Mouse (Mus musculus) forebrain, embryonic 12.5 days (tissue): ENCODE data around the gene Hinfp. TPM values are rescaled to one million over a fixed set of nuclear protein-coding genes. Genes with fewer than 3 reads are reported as not detected.
A peak's percentile ranks its signal among the peaks of the same experiment; 100 is the strongest.

Experiments used
- ATAC-seq: fragments of 200-750 bp; cut with Nextera tagmentation; 2 replicates; pipeline ENCODE4 v1.8.0; 2017; ENCODE audit warnings: moderate TSS enrichment; ENCODE audit not compliant: low FRiP score
- H3K27ac ChIP-seq: fragments of 300-500 bp; sonication (generic); 2 replicates; pipeline ENCODE4 v1.5.1; 2016; ENCODE audit warnings: mild to moderate bottlenecking
- H3K27me3 ChIP-seq: fragments of 300-500 bp; sonication (generic); 2 replicates; pipeline ENCODE4 v1.6.1; 2016; ENCODE audit warnings: mild to moderate bottlenecking
- H3K36me3 ChIP-seq: fragments of 300-500 bp; sonication (generic); replicated peaks from 2 replicates; pipeline ENCODE4 v1.6.1; 2016; ENCODE audit warnings: mild to moderate bottlenecking
- H3K4me1 ChIP-seq: fragments of 300-500 bp; sonication (generic); 2 replicates; pipeline ENCODE4 v1.6.1; 2016
- H3K4me2 ChIP-seq: fragments of 300-500 bp; sonication (generic); 2 replicates; pipeline ENCODE4 v1.6.1; 2016; ENCODE audit warnings: mild to moderate bottlenecking, moderate library complexity
- H3K4me3 ChIP-seq: fragments of 300-500 bp; sonication (generic); replicated peaks from 2 replicates; pipeline ENCODE4 v1.5.1; 2016; ENCODE audit warnings: mild to moderate bottlenecking
- H3K9ac ChIP-seq: fragments of 300-500 bp; sonication (generic); 2 replicates; pipeline ENCODE4 v1.6.1; 2016; ENCODE audit warnings: mild to moderate bottlenecking
- H3K9me3 ChIP-seq: fragments of 300-500 bp; sonication (generic); 2 replicates; pipeline ENCODE4 v1.6.1; 2016
- WGBS: fragments of 180-500 bp; shearing (Covaris S2); methylation state at CpG from one replicate; pipeline ENCODE4 v1.1.7; 2016; 5-methylcytosine and 5-hydroxymethylcytosine counted together
- polyA plus RNA-seq: library from polyadenylated mRNA; unstranded; fragments of >200 nt; fragmentation: Nextera tagmentation; extraction: Ambion mirVana; gene quantifications from 2 replicates; pipeline ENCODE4 v1.2.1, GENCODE M21; 2016

The Hinfp gene
- polyA plus RNA-seq: 34.6 and 35.5 TPM in 2 replicates

DNA sequence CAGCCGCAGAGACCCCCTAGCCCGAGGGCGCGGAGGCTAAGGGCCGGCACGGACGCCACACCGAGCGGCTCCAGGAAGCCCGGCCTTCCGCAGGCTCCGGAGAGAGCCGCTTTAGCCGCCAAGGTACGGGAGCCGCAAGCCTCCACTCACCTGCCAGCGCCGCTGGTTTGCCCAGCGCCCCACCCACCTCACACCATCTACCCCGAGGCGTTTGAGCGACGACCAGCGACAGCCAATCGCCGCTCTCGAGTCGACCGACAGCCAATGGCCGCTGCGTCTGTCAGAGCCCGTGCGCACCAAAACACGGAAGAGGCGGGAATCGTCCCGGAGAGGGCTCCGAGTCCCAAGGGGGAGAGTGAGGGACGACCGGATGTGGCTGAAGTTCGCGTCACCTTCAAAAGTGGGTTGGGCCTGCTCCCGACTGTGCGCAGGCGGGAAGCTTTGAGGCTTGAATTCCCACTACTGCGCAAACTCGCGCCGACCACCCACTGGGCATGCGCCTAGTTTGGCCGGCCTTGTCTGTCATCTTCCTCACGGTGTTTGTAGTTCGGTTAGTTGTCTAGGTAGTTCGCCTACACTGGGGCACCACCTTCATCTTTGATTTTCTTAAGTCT is at the start of gene Hinfp:
TSS of gene Hinfp (minus strand) at position 206 of the 614 bp plus-strand sequence.
- no peaks in the 10 kb centered on the region for H3K9me3 ChIP-seq
- H3K4me2 ChIP-seq: peak within 1 kb of the TSS; percentile 67
- under 1% methylated on average over 54 of the region's 54 CpGs for WGBS
- no peaks in the 10 kb centered on the region; the same call in 1 of the 2 replicates for H3K27me3 ChIP-seq
- H3K9ac ChIP-seq: peak within 1 kb of the TSS; percentile 86
- peaks cover 14% of the 10 kb centered on the region for H3K4me1 ChIP-seq
- peaks cover 26% of the 10 kb centered on the region for H3K36me3 ChIP-seq
- peak within 1 kb of the TSS; percentile 90 for H3K4me3 ChIP-seq
- H3K27ac ChIP-seq: peak within 1 kb of the TSS; percentile 79
- ATAC-seq: peak; percentile 99

DNA sequence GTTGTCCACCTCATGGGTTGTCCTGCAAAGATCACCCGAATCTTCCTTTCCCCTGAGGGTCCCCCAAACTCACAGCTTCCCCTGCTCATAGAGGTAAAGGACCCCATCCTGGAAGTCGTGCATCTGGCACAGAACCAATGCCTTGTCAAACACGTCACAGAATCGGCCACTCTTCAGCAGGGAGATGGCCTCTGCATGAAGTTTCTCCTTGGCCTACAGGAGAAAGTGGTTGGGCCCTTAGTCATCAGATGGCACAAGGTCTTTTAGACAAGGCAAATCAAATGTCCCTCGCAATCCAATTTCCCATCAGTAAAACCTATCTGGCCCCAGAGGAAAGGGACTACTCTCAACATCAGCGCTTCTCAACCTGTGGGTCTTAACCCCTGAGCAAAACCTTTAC is 47.7 kb upstream of the Hinfp start:
- Histone ChIP-seq H3K4me3 (no peak overlapping the region), H3K4me1 (no peaks in the 10 kb centered on the region), H3K4me2 (no peak overlapping the region), H3K27ac (no peak overlapping the region), H3K9me3 (no peaks in the 10 kb centered on the region), H3K36me3 (peaks cover 96% of the 10 kb centered on the region), H3K27me3 (no peaks in the 10 kb centered on the region), H3K9ac (no peak overlapping the region)
- no peak for ATAC-seq
- WGBS: 98% methylated on average over 6 of the region's 6 CpGs

DNA sequence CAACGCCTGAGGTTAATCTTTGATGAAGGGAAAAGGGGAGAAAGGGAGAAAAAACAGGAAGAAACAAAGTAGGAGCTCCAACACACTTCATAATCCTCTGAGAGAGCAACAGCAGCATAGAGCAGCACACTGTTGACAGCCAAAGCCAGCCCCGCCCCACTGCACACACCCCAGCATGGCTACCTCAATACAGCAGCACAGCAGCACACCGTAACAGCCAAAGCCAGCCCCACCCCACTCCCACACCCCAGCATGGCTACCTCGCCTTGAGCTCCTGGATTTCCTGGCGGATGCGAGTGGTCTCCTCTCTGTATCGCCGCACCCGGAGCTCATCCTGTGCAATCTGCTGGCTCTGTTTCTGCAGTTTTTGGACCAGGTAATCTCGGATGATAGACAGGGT is 46.9 kb upstream of the Hinfp start:
- no peak overlapping the region for H3K4me2 ChIP-seq
- no peak overlapping the region for H3K4me3 ChIP-seq
- H3K36me3 ChIP-seq: peaks cover 96% of the 10 kb centered on the region
- H3K4me1 ChIP-seq: no peaks in the 10 kb centered on the region
- no peaks in the 10 kb centered on the region for H3K9me3 ChIP-seq
- H3K27me3 ChIP-seq: no peaks in the 10 kb centered on the region
- no peak for ATAC-seq
- H3K9ac ChIP-seq: 0 out of 2 replicates have a peak overlapping the region, but pooled peaks have one; percentile 25
- WGBS: 92% methylated on average over 10 of the region's 10 CpGs
- no peak overlapping the region for H3K27ac ChIP-seq

DNA sequence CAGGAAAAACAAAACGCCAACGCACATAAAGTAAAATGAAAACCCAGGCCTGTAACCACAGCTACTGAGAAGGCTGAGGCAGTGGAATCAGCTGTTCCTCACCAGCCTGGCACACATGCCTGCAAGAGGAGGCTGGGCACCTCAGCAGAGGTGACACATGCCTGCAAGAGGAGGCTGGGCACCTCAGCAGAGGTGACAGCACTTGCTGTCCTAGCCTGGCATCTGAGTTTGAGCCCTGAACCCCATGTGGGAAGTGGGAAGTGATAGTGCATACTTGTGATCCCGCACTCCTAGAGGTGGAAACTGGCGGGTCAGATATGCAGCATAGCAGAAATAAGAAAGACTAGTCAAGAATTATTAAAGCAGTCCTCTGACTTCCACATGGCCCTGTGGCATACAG is 45.9 kb upstream of the Hinfp start:
- Histone ChIP-seq H3K4me1 (no peaks in the 10 kb centered on the region), H3K36me3 (peaks cover 97% of the 10 kb centered on the region), H3K27ac (no peak overlapping the region), H3K9ac (no peak overlapping the region), H3K9me3 (no peaks in the 10 kb centered on the region), H3K4me2 (no peak overlapping the region), H3K27me3 (no peaks in the 10 kb centered on the region), H3K4me3 (no peak overlapping the region)
- 94% methylated on average over 4 of the region's 4 CpGs for WGBS
- ATAC-seq: no peak

DNA sequence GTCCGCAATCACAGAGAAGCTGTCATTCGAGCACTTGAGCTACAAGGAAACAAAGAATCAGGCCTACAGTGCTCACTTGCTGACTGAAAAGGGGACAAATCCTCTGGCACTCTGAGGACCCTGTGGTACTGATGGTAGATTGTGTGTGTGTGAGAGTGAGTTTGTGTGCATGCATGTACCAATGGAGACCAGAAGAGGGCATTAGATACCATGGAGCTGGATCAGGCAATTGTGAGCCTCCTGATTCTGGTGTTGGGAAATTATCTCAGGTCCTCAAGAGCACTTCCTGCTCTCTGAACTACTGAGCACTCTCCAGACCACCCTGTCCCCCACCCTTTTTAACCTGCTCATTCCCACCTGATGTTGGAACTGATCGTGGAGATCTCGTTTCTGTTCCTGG is 43.1 kb upstream of the Hinfp start:
- H3K36me3 ChIP-seq: peaks cover 75% of the 10 kb centered on the region
- H3K27me3 ChIP-seq: no peaks in the 10 kb centered on the region
- no peaks in the 10 kb centered on the region for H3K9me3 ChIP-seq
- 97% methylated on average over 4 of the region's 4 CpGs for WGBS
- peaks cover 5% of the 10 kb centered on the region for H3K4me1 ChIP-seq
- H3K9ac ChIP-seq: no peak overlapping the region
- ATAC-seq: no peak
- H3K27ac ChIP-seq: no peak overlapping the region
- no peak overlapping the region for H3K4me2 ChIP-seq
- H3K4me3 ChIP-seq: no peak overlapping the region

DNA sequence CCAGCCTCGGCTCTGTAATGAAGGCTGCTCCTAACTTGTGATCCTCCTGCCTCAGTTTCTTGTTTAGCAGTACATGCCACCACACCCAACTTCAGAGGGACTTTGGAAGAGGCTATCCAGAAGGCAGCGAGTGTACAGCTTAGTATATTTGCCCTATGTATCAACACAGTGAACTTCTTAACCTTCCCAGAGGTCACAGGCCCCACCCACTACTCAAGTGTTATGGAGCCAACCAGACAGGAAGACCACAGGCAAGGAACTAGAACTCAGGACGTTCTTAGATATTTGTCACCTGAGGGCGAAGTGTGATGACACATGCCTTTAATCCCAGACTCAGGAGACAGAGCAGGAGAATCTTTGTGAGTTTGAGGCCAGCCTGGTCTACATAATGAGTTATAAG is 42.1 kb upstream of the Hinfp start:
- WGBS: 91% methylated on average over 4 of the region's 4 CpGs
- no peak overlapping the region for H3K4me2 ChIP-seq

DNA sequence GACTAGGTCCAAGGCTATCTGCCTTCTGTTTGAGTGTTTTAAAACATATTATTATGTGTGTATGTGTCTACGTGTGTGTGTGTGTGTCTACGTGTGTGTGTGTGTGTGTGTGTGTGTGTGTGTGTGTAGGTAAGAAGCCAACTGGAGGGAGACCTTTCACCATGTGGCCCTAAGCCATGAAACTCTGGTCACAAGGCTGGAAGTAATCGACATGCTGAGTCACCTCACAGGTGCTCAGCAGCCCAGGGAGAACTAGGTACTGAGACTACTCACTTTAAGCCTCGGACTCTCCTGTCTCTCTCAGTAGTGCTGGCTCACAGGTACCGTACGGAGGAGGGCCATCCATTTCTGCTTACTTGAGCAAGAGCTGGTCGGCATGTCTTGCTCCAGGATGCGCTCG is 41.7 kb upstream of the Hinfp start:
- Histone ChIP-seq H3K27me3 (no peaks in the 10 kb centered on the region), H3K9me3 (no peaks in the 10 kb centered on the region), H3K4me3 (no peak overlapping the region), H3K36me3 (peaks cover 61% of the 10 kb centered on the region), H3K4me1 (peaks cover 17% of the 10 kb centered on the region), H3K4me2 (no peak overlapping the region), H3K27ac (no peak overlapping the region), H3K9ac (no peak overlapping the region)
- ATAC-seq: no peak
- 91% methylated on average over 9 of the region's 9 CpGs for WGBS

More for the DNA sequence above, 42.1 kb upstream of the Hinfp start:
- no peak overlapping the region for H3K9ac ChIP-seq
- H3K4me3 ChIP-seq: no peak overlapping the region
- H3K27me3 ChIP-seq: no peaks in the 10 kb centered on the region
- H3K4me1 ChIP-seq: peaks cover 13% of the 10 kb centered on the region
- H3K27ac ChIP-seq: no peak overlapping the region
- H3K9me3 ChIP-seq: no peaks in the 10 kb centered on the region
- H3K36me3 ChIP-seq: peaks cover 66% of the 10 kb centered on the region
- ATAC-seq: no peak

DNA sequence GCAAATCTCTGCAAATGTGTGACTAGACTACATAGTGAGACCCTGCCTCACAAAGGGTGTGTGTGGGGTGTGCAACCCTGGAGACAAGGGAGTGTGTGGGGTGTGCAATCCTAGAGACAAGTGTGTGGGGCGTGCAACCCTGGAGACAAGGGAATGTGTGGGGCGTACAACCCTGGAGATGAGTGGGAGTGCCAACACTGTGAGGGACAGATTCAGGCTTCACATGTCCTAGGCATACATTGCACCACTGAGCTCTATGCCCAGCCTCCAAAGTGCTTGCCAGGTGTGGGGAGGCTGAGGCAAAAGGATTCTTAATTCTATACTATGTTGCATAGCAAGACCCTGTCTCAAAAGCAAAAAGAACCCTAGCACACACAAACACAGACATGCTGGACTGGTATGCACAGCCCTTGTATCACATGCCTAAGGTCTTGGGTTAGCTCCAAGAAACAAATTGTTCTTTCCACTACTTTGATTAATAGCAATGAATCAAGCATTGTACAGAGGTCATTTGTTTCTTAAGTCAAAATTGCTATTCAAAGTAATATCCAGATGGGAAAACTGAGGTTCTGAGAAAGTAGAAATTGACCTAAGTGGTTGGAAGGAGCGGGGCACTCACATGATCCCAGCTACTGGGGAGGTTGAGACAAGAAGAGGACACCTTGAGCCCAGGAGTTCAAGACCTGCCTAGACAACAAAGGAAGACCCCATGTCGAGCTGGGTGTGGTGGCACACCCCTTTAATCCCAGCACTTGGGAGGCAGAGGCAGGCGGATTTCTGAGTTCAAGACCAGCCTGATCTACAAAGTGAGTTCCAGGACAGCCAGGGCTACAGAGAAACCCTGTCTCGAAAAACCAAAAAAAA is 40.3 kb upstream of the Hinfp start:
- 87% methylated on average over 6 of the region's 6 CpGs for WGBS
- Histone ChIP-seq H3K4me1 (peaks cover 18% of the 10 kb centered on the region), H3K36me3 (peaks cover 54% of the 10 kb centered on the region), H3K4me2 (no peak overlapping the region), H3K27me3 (no peaks in the 10 kb centered on the region), H3K4me3 (no peak overlapping the region), H3K9ac (no peak overlapping the region), H3K9me3 (no peaks in the 10 kb centered on the region), H3K27ac (no peak overlapping the region)
- ATAC-seq: no peak

DNA sequence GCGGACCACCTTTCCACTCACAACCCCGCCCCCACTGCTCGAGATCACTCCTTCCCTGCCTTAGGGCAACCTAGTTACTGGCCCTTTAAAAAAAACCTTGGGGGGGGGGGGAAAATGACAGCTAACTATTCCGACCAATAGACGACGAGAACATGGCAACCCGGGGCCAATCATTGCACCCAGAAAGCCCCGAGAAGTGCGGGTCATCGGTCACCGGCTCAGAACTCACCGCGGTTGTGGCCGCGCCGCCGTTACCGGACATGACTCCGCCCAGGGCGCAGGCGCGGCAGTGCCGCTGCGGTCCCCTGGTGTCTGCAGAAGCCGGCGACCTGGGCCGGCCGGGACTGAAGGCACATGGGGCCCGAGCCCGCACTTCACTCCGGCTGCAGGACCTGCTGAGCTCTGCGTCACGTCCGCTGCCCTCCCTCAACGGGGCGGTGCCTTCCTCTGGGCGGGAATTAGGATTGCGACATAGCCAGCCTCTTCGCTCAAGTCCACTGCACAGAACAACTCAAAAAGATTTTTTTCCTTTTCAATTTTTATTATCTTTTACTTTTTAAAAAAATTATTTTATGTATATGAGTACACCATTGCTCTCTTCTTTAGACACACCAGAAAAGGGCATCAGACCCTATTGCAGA is 38.4 kb upstream of the Hinfp start, which contains the start of gene Hmbs:
TSS of gene Hmbs (minus strand) at position 448 of the 641 bp plus-strand sequence.
- Histone ChIP-seq H3K9me3 (no peaks in the 10 kb centered on the region), H3K4me1 (peaks cover 18% of the 10 kb centered on the region), H3K4me2 (peak within 1 kb of the TSS; percentile 53), H3K9ac (peak within 1 kb of the TSS; percentile 83), H3K27me3 (no peaks in the 10 kb centered on the region), H3K4me3 (peak within 1 kb of the TSS; percentile 88), H3K27ac (peak within 1 kb of the TSS; percentile 98), H3K36me3 (peaks cover 51% of the 10 kb centered on the region)
- ATAC-seq: peak; percentile 97
- under 1% methylated on average over 39 of the region's 39 CpGs for WGBS

DNA sequence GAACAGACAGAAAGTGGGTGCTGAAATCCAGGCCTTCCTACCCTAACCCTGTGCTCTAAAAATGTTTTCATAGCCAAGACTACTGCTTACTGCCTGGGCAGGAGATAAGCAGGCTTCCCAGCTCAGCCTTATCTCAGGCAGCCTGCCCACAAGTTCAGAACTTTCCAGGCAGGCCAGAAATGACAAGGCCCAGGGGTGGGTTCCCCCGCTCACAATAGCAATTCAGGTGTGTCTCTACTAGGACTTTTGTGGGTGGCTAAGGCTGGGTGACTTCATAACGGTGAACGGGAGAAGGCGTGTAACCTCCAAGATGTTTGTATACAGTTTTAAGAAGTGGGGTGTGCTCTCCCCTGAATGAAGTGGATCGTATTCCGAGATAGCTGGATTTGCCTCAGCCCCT is 37.8 kb upstream of the Hinfp start:
- H3K4me2 ChIP-seq: peak overlapping the region; percentile 53
- H3K9ac ChIP-seq: peak overlapping the region; percentile 83
- peak overlapping the region; percentile 98 for H3K27ac ChIP-seq
- 13% methylated on average over 6 of the region's 6 CpGs for WGBS
- H3K4me1 ChIP-seq: peaks cover 18% of the 10 kb centered on the region
- peaks cover 50% of the 10 kb centered on the region for H3K36me3 ChIP-seq
- peak overlapping the region; percentile 88 for H3K4me3 ChIP-seq
- H3K9me3 ChIP-seq: no peaks in the 10 kb centered on the region
- no peaks in the 10 kb centered on the region for H3K27me3 ChIP-seq
- peak; percentile 8; the same call in 1 of the 2 replicates for ATAC-seq

DNA sequence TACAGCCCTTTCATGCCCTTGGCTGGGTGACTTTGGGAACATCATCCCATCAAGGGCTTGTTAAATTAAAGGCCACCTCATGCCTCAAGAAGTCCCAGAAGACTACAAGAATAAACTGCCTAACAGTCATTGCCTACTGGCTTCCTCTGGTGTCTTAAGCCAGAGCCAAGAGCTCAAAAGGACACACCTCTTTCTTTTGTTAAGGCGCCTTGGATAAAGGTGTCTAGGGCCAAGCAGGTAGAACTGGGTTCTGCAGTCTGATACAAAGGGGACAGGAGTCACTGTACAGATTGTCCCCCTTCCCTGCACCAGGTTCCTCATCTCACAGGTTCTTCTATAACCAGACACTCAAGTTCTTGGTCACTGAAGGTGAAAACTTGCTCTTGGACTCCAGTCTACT is 37.1 kb upstream of the Hinfp start:
- H3K36me3 ChIP-seq: peaks cover 47% of the 10 kb centered on the region
- ATAC-seq: no peak
- H3K27me3 ChIP-seq: no peaks in the 10 kb centered on the region
- peak overlapping the region; percentile 83; the same call in 1 of the 2 replicates for H3K9ac ChIP-seq
- H3K4me3 ChIP-seq: no peak overlapping the region
- no peaks in the 10 kb centered on the region for H3K9me3 ChIP-seq
- H3K4me1 ChIP-seq: peaks cover 23% of the 10 kb centered on the region
- H3K27ac ChIP-seq: 0 out of 2 replicates have a peak overlapping the region, but pooled peaks have one; percentile 20
- 93% methylated on average over 1 of the region's 1 CpGs for WGBS
- peak overlapping the region; percentile 6; the same call in 1 of the 2 replicates for H3K4me2 ChIP-seq

DNA sequence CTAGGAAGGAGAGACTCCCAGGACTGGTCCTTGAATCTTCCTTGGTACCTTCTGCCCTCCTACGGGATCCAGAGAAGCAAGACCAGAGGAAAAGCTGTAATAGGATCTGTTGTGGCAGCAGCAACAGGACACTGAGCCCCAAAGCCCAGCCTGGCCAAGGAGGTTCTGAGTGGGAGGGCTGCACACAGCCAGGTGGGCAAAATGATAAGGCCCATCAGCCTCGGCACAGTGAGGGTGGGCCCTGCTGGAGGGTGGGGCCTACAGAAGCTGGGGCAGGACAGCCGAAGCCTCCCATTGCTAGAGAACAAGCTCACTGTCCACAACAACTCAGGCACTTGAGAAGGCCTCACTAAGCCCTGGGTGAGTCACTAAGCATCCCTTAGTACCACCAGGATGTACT is 36.7 kb upstream of the Hinfp start:
- Histone ChIP-seq H3K36me3 (peaks cover 47% of the 10 kb centered on the region), H3K4me3 (no peak overlapping the region), H3K27ac (no peak overlapping the region), H3K27me3 (no peaks in the 10 kb centered on the region), H3K9ac (no peak overlapping the region), H3K4me1 (peaks cover 28% of the 10 kb centered on the region), H3K4me2 (no peak overlapping the region), H3K9me3 (no peaks in the 10 kb centered on the region)
- no peak for ATAC-seq
- WGBS: 88% methylated on average over 3 of the region's 3 CpGs
